Mouse (Mus musculus) bone marrow macrophage, adult 2 months (primary cell): ENCODE data around the gene Fbxo46.

Experiments used
- CTCF ChIP-seq: IDR thresholded peaks from 2 replicates; pipeline ENCODE4 v1.5.1; 2012; ENCODE audit warnings: low read depth, mild to moderate bottlenecking, low read length, moderate library complexity
- POLR2A ChIP-seq: IDR thresholded peaks from 2 replicates; pipeline ENCODE4 v1.6.1; 2012; ENCODE audit warnings: mild to moderate bottlenecking, low read depth, low read length, borderline replicate concordance

DNA sequence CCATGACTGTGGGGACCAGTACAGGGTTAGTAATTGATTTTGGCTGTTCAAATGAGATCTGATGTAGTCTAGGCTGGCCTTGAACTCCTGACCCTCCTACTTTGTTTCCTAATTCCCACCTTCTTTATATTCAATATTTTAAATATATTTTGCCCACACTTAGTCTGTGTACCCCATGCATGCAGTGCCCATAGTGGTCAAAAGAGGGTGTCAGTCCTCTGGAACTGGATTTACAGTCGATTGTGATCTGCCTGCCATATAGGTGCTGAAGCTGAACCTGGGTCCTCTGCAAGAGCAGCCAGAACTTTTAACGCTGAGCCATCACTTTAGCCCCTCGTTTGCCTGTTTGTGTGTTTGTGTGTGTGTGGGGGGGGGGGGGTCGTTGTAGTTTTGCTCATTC lies 11.0 kb downstream of the Fbxo46 start:
- TF ChIP-seq CTCF = no peak
- TF ChIP-seq POLR2A = no peak
